Mouse (Mus musculus) brain, adult 2 months (tissue): Measurements from ENCODE around the gene Klhl10.
A peak's percentile ranks its signal among the peaks of the same experiment; 100 is the strongest.

Experiments used
- DNase-seq: peaks from one replicate; pipeline ENCODE4 v3.0.0; 2011; ENCODE audit warnings: low read depth, low spot score

Gene Klhl10

DNA sequence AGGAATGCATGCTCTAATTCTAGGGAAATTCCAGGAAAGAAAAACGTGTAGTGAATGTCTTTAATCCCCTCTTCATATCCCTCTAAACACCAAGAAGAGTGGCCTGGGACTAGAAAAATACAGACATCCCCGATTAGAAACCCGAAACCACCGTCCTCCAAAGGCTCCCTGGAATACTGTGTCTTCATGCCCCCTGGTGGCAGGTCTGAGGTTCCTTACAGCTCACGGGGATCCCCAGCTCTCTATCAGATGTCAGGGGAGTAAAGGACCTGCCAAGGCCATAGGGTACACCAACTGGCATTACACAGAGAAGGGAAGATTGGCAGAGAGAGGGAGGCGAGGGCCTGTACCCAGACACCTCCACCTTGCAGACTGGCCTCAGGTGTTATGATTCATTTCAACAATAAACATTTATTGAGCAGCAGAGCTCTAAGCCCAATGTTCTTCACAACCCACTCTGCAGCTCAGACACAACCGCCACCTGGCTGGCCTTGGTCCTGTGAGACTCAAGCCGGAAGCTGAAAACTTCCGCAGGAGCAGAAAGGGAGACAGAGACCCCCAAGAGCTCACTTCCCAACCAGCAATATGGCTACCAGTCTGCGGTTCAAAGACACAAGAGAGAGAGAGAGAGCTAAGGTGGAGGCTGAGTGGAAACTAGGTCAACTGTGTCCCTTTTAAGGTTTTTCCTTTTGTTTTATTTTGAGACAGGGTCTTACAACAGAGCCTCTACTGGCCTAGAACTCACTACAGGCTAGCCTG is 33.5 kb upstream of the Klhl10 start:
- DNase-seq: peak; percentile 88

GRCm38 (mm10) chr11:100408835-100409462 is 32.8 kb upstream of the Klhl10 start:
- DNase-seq: no peak

GRCm38 (mm10) chr11:100409686-100410085 is 32.0 kb upstream of the Klhl10 start:
- no peak for DNase-seq

DNA sequence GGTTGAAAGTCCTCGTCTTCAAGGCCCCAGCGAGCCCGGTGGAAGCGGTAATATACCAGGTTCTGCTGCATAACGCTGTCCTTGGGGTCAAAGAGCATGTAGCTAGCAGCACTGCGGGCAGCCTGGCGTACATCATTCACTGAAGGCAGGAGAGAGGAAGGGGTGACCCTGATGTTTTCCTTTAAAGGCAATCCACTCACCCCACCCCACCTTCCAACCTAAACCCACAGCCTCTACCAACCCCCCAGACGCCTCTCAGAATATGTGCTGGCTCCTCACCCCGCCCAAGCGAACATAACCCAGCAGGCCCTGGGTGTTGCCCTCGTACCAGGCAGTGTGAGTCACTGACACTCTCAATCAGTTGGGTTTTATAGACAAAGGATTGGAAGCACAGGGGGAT is 30.0 kb upstream of the Klhl10 start:
- DNase-seq: peak; percentile 71

DNA sequence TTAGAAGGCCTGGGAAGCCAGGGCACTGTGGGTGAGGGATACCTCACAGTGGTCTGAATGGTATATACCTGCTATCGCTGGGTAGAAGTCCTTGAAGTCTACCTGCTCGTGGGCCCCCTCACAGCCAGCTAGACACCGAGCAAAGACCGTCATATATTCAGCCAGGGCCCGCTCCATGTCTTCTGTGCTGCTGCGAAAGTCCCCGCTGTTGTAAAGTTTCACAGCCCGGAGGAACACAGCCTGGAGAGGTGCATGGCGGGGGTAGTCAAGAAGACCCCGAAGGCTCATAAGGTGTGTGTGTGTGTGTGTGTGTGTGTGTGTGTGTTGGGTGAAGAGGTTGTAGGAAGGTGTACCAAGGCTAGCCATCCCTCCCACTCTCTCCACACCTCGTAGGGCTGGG is 28.2 kb upstream of the Klhl10 start:
- DNase-seq: no peak

GRCm38 (mm10) chr11:100414021-100414913 is 27.4 kb upstream of the Klhl10 start, which contains the start of gene P3h4:
P3h4 (minus strand) TSS chr11:100414836.
- peak; percentile 94 for DNase-seq

DNA sequence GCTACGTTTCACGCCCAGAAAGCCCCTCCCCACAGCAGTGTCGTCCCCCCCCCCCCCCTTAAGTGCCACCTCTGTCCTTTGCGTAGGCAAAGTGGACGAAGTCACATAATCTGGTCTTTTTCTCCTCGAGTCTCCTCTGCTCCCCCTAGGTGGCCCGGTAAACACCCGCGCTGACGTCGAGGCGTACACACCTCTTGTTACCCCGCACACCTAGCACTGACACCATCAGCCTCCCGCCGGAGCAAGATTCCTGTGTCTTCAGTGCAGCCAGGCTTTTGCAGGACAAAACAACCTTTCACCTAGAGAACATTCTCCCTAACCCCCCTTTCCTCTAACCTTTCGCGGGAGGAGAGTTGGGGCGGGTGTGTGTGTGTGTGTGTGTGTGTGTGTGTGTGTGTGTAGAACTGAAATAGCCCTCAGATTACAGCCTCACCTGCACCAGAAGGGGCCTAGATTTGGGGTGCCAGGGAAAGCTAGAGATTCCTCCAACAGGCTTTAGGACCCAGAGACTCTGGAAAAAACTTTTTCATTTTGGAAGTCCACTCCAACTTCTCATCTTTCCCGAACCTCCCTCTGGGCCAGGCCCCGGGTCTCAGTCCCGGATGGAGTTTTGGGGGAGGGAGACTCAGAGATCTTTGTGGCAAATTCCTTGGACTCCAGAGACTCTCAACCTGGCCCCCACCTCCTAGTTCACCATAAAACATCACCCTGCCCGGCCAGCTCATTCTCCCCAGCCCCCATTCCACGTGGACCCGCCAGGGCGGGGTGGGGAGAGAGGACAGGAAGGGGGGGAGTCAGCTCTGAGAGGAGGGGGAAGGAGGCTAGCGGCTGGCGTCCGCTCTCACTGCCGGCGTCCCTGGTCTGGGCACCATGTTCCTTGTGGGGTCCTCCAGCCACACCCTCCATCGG is 26.5 kb upstream of the Klhl10 start, which contains the start of gene Fkbp10:
TSS of gene Fkbp10 (plus strand) at position 784 of the 909 bp plus-strand sequence.
- DNase-seq: no peak

GRCm38 (mm10) chr11:100421537-100421936 is 20.2 kb upstream of the Klhl10 start:
- DNase-seq: no peak

- DNase-seq: no peak
Observed at GRCm38 (mm10) chr11:100423836-100424235, 17.9 kb upstream of the Klhl10 start.

- peak; percentile 85 for DNase-seq
Observed at GRCm38 (mm10) chr11:100425851-100426250, 15.9 kb upstream of the Klhl10 start.

- DNase-seq: no peak
Observed at GRCm38 (mm10) chr11:100426820-100427219, 14.9 kb upstream of the Klhl10 start.

- DNase-seq: peak; percentile 69
Observed at GRCm38 (mm10) chr11:100428612-100429199, 13.0 kb upstream of the Klhl10 start.

DNA sequence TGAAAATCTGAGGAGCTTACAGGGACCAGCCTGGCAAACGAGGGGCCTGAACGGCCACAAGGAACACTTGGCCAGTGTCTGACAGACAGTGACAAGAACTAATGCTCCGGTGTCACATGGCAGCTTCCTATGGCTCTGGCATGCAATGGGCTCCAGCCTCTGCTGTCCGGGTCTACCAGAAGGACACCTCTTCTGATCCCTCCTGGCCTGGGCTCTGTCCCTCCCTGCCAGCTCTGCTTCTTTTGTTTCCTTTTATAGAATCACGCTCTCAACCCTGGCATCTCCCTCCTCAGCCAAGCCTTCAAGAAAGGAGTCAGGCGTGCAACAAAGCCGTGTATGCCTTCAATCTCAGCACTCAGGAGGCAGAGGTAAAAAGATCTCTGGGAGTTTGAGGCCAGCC is 11.7 kb upstream of the Klhl10 start:
- DNase-seq: no peak

DNA sequence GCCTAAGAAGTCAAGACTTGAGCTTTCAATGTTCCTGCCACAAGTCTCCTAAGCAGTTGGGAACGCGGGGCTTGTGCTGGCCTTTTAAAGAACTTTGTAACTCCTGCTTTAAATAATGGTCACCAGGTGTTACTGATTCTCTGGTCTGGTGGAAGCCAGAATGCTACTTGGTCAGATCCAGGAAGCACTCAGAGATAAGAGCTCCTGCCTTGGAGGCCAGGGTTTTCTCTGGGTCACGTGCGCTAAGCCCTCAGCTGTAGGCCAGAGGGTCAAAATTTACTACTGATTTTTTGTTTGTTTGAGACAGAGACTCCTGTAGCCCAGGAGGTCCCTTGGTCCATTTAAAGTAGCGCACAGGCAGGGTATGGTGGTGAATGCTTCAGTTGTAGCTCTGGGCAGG is 9.7 kb upstream of the Klhl10 start:
- DNase-seq: no peak

GRCm38 (mm10) chr11:100435678-100436246 is 6.0 kb upstream of the Klhl10 start:
- DNase-seq: no peak

- no peak for DNase-seq
Observed at GRCm38 (mm10) chr11:100437901-100438300, 3.8 kb upstream of the Klhl10 start.

- DNase-seq: peak; percentile 92
Observed at GRCm38 (mm10) chr11:100440691-100441522, 810 bp upstream of the Klhl10 start.

DNA sequence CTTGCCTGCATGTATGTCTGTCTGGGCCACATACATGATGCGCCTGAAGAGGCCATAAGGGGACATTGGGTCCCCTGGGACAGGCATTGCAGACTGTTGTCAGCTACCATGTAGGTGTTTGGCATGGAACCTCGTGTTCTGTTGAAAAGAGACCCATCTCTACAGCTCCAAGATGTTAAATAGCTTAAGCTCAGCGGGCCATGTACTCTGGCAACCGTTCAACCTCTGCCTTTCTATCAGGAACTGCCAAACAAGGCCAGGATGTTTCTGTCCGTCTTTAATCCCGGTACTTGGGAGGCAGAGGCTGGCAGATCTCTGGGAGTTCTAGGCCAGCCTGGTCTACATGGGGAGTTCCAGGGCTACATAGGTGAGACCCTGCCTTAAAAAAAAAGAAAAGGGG is 908 bp downstream of the Klhl10 start:
- no peak for DNase-seq

DNA sequence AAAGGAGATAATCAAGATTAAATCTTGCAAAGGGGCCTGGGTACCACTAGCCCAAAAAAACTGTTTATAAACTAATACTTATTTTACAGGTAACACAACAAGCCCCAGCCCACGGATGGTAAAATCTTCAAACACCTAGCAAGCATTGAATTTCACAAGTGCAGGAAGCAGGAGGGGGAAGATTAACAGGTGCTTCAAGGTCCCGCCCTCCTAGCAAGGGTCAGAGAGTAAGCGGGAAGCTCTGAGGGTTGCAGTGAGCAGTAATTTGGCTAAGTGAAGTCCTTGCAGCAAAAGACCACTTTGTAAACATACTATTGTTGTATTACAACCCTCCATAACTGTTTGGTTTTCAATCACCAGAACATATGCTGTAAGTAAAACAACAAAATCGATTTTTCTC is 15.5 kb downstream of the Klhl10 start:
- no peak for DNase-seq
